Mouse (Mus musculus): Measurements from ENCODE around the gene Rad9a.

- TF ChIP-seq CTCF (IDR thresholded peaks at IDR 0.05; ENCODE audit: low read depth), result no peak
- TF ChIP-seq EP300 (IDR thresholded peaks at IDR 0.05; ENCODE audit: low read depth), result no peak
Measured at GRCm38 (mm10) chr19:4213524-4213974, 12.1 kb upstream of the Rad9a start.
